Mouse (Mus musculus): ENCODE measurements around the gene Rab43. TPM values are rescaled to one million over a fixed set of nuclear protein-coding genes. Genes with fewer than 3 reads are reported as not detected.
A peak's percentile ranks its signal among the peaks of the same experiment; 100 is the strongest.

Rab43 gene
- total and polyA plus RNA-seq, 3 experiments = 4.0 to 13.2 TPM; not detected in 1

DNA sequence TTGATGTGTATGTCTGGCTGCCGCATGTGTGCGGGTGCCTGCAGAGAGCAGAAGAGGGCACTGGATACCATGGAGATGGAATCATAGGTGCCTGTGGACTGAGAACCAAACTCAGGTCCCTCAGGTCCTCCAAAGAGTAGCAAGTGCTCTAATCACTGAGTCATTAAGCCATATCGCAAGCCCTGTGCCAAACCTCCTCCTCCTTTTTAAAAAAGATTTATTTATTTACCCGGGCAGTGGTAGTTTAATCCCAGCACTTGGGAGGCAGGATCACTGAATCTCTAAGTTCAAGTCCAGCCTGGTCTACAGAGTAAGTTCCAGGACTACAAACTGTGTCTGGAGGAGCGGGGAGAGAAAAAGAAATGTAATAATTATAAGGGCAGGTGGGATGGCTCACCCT, 2.5 kb upstream of the Rab43 start:
- Histone ChIP-seq H3K79me2 (ENCODE audit: control insufficient read depth, insufficient read depth, low read length, poor library complexity) (peaks cover 8% of the 10 kb centered on the region; the same call in 1 of the 2 replicates), H3K36me3 (ENCODE audit: control insufficient read depth in 1 of 2, insufficient read depth in 2 of 2, low read length in 2 of 2) (peaks cover 10 to 17% of the 10 kb centered on the region in 2 experiments), H3K27me3 (ENCODE audit: control insufficient read depth in 1 of 2, insufficient read depth in 2 of 2, low read length in 2 of 2) (no peaks in the 10 kb centered on the region), H3K4me1 (ENCODE audit: control insufficient read depth in 1 of 2, insufficient read depth in 2 of 2, low read length in 2 of 2) (peaks cover 5 to 21% of the 10 kb centered on the region in 2 experiments; a peak in 3 of 4 replicates), H3K4me3 (ENCODE audit: control insufficient read depth in 1 of 2, insufficient read depth in 1 of 2, low read depth in 2 of 2, low read length in 2 of 2) (no peak overlapping the region), H3K9ac (ENCODE audit: control insufficient read depth, low read depth, low read length, poor library complexity, severe bottlenecking) (no peak overlapping the region), H3K9me3 (replicated peaks; ENCODE audit: insufficient read depth, low read length) (no peaks in the 10 kb centered on the region), H3K27ac (ENCODE audit: control insufficient read depth, low read depth, low read length) (no peak overlapping the region)
- no peak for TF ChIP-seq SMC3 (IDR thresholded peaks at IDR 0.05; ENCODE audit: low read depth, low read length)
- TF ChIP-seq JUND (IDR thresholded peaks at IDR 0.05; ENCODE audit: low read depth, low read length) = no peak
- no peak for TF ChIP-seq ZNF384 (IDR thresholded peaks at IDR 0.05; ENCODE audit: low read depth, low read length)
- no peak for TF ChIP-seq NELFE (IDR thresholded peaks at IDR 0.05; ENCODE audit: low read depth, low read length)
- TF ChIP-seq POLR2A (IDR thresholded peaks at IDR 0.05; ENCODE audit: control insufficient read depth in 1 of 2, insufficient read depth in 1 of 2, low read depth in 1 of 2, low read length in 2 of 2, poor library complexity in 1 of 2) = no peak
- TF ChIP-seq MAFK (IDR thresholded peaks at IDR 0.05; ENCODE audit: borderline replicate concordance, low read depth, low read length) = no peak
- DNase-seq (ENCODE audit: low read depth, low spot score) = no peak

DNA sequence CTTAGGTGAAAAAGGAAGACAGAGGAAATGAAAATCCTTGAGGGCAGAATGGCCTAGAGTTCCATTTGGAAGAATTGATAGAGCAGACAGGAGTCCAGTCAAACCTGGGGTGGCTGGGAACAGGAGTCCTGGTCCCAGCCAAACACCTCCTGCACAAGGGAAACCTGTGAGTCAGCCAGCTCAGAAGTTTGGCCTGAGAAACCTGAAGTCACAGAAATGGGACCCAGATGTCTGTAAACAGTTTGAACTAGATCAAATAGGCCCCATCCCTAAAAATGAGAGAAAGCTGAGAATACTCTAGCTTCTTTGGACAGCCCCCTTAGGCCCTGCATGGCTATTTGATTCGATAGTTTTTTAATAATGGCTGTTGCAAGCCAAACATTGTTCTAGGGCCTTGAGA, 692 bp upstream of the Rab43 start:
- no peak overlapping the region for H3K27ac ChIP-seq (ENCODE audit: control insufficient read depth, low read depth, low read length)

DNA sequence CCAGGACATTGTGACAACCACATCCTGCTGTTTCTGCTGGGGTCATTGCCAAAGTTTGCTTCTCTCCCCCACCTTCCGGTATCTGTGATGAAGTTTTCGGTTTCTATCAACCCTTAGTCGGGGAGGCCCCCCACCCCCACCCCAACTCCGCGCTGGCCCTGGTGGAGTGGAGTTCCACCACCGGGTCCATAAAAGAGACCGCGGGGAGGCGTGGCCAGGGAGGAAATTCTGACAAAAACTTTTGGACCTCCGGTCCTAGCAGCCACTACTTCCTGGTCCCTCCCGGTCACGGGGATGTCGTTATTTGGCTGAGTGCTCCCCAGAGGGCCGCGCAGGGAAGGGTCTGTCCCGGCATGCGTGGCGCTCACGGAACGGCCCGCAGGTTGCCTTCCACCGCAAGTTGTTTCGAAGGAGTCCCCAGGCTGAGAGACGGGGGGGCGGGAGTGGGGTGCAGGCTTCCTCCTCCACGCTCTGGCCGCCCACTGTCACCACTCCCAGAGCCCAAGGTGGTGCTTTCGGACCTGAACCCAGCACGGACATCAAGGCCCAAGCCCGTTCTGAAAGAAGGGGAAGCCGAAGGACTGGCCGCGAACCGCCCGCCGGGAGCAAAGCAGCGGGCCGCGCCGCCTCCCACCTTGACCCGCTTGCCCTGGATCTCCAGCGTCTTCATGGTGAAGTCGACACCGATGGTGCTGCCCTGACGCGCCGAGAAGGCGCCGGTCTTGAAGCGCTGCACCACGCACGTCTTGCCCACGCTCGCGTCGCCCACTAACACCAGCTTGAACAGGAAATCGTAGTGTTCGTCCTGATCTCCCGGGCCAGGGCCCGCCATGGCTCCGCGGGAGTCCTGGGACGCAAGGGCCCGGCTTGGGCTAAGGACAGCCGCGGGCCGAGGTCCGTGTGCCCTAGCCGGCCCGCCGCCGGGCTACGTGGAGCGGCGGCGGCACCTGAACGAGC, 973 bp downstream of the Rab43 start:
- Histone ChIP-seq H3K36me3 (ENCODE audit: control insufficient read depth in 1 of 2, insufficient read depth in 2 of 2, low read length in 2 of 2) (peaks cover 2 to 23% of the 10 kb centered on the region in 2 experiments), H3K27me3 (ENCODE audit: control insufficient read depth in 1 of 2, insufficient read depth in 2 of 2, low read length in 2 of 2) (no peaks in the 10 kb centered on the region), H3K27ac (ENCODE audit: control insufficient read depth, low read depth, low read length) (peak overlapping the region; percentile 61), H3K4me3 (ENCODE audit: control insufficient read depth in 1 of 2, insufficient read depth in 1 of 2, low read depth in 2 of 2, low read length in 2 of 2) (peak overlapping the region; percentile 89 to 99), H3K9ac (ENCODE audit: control insufficient read depth, low read depth, low read length, poor library complexity, severe bottlenecking) (peak overlapping the region; percentile 85), H3K9me3 (replicated peaks; ENCODE audit: insufficient read depth, low read length) (no peaks in the 10 kb centered on the region), H3K4me1 (ENCODE audit: control insufficient read depth in 1 of 2, insufficient read depth in 2 of 2, low read length in 2 of 2) (peaks cover 9 to 18% of the 10 kb centered on the region in 2 experiments; a peak in 2 of 4 replicates), H3K79me2 (ENCODE audit: control insufficient read depth, insufficient read depth, low read length, poor library complexity) (peaks cover 8% of the 10 kb centered on the region)
- DNase-seq (ENCODE audit: low read depth, low spot score) = peak; percentile 66
- 0 out of 2 replicates have a peak, but pooled peaks have one; percentile 25 for TF ChIP-seq RCOR1 (IDR thresholded peaks at IDR 0.05; ENCODE audit: low read depth, low read length)
- 0 out of 2 replicates have a peak, but pooled peaks have one; percentile 11 for TF ChIP-seq USF1 (IDR thresholded peaks at IDR 0.05; ENCODE audit: low read depth, low read length)
- TF ChIP-seq TBP (IDR thresholded peaks at IDR 0.05; ENCODE audit: low read depth, low read length) = 0 out of 2 replicates have a peak, but pooled peaks have one; percentile 15
- TF ChIP-seq ELF1 (IDR thresholded peaks at IDR 0.05; ENCODE audit: low read depth, low read length) = peak; percentile 48; the same call in 1 of the 2 replicates
- TF ChIP-seq MAFK (IDR thresholded peaks at IDR 0.05; ENCODE audit: borderline replicate concordance, low read depth, low read length) = no peak
- peak; percentile 44; the same call in 1 of the 2 replicates for TF ChIP-seq MAX (IDR thresholded peaks at IDR 0.05; ENCODE audit: low read length)
- peak; percentile 16; the same call in 1 of the 2 replicates for TF ChIP-seq ETS1 (IDR thresholded peaks at IDR 0.05; ENCODE audit: low read depth, low read length)
- TF ChIP-seq MXI1 (IDR thresholded peaks at IDR 0.05; ENCODE audit: low read depth, low read length) = peak; percentile 20; the same call in 1 of the 2 replicates
- no peak for TF ChIP-seq TCF12 (IDR thresholded peaks at IDR 0.05; ENCODE audit: low read depth, low read length)
- TF ChIP-seq SIN3A (IDR thresholded peaks at IDR 0.05; ENCODE audit: low read length) = peak; percentile 43; the same call in 1 of the 2 replicates
- TF ChIP-seq EP300 (IDR thresholded peaks at IDR 0.05; ENCODE audit: low read depth in 1 of 2, low read length in 2 of 2) = peak in 1 of 2 experiments; percentile 38; a peak in 1 of 4 replicates

More for the DNA sequence above, 692 bp upstream of the Rab43 start:
- TF ChIP-seq MAZ (IDR thresholded peaks at IDR 0.05; ENCODE audit: low read depth, low read length) (no peak), USF1 (IDR thresholded peaks at IDR 0.05; ENCODE audit: low read depth, low read length) (no peak), POLR2A (IDR thresholded peaks at IDR 0.05; ENCODE audit: control insufficient read depth in 1 of 2, insufficient read depth in 1 of 2, low read depth in 1 of 2, low read length in 2 of 2, poor library complexity in 1 of 2) (no peak), RCOR1 (IDR thresholded peaks at IDR 0.05; ENCODE audit: low read depth, low read length) (no peak), MXI1 (IDR thresholded peaks at IDR 0.05; ENCODE audit: low read depth, low read length) (no peak), EP300 (IDR thresholded peaks at IDR 0.05; ENCODE audit: low read depth in 1 of 2, low read length in 2 of 2) (no peak)
- DNase-seq (ENCODE audit: low read depth, low spot score) = no peak
- peaks cover 5 to 30% of the 10 kb centered on the region in 2 experiments for H3K36me3 ChIP-seq (ENCODE audit: control insufficient read depth in 1 of 2, insufficient read depth in 2 of 2, low read length in 2 of 2)
- H3K79me2 ChIP-seq (ENCODE audit: control insufficient read depth, insufficient read depth, low read length, poor library complexity) = peaks cover 8% of the 10 kb centered on the region
- H3K9ac ChIP-seq (ENCODE audit: control insufficient read depth, low read depth, low read length, poor library complexity, severe bottlenecking) = no peak overlapping the region
- peaks cover 7 to 24% of the 10 kb centered on the region in 2 experiments; a peak in 3 of 4 replicates for H3K4me1 ChIP-seq (ENCODE audit: control insufficient read depth in 1 of 2, insufficient read depth in 2 of 2, low read length in 2 of 2)
- no peaks in the 10 kb centered on the region for H3K9me3 ChIP-seq (replicated peaks; ENCODE audit: insufficient read depth, low read length)
- no peaks in the 10 kb centered on the region for H3K27me3 ChIP-seq (ENCODE audit: control insufficient read depth in 1 of 2, insufficient read depth in 2 of 2, low read length in 2 of 2)
- H3K4me3 ChIP-seq (ENCODE audit: control insufficient read depth in 1 of 2, insufficient read depth in 1 of 2, low read depth in 2 of 2, low read length in 2 of 2) = no peak overlapping the region

Measured in MEL (cell line).